Mouse (Mus musculus): ENCODE measurements around the gene Aqp3.

DNA sequence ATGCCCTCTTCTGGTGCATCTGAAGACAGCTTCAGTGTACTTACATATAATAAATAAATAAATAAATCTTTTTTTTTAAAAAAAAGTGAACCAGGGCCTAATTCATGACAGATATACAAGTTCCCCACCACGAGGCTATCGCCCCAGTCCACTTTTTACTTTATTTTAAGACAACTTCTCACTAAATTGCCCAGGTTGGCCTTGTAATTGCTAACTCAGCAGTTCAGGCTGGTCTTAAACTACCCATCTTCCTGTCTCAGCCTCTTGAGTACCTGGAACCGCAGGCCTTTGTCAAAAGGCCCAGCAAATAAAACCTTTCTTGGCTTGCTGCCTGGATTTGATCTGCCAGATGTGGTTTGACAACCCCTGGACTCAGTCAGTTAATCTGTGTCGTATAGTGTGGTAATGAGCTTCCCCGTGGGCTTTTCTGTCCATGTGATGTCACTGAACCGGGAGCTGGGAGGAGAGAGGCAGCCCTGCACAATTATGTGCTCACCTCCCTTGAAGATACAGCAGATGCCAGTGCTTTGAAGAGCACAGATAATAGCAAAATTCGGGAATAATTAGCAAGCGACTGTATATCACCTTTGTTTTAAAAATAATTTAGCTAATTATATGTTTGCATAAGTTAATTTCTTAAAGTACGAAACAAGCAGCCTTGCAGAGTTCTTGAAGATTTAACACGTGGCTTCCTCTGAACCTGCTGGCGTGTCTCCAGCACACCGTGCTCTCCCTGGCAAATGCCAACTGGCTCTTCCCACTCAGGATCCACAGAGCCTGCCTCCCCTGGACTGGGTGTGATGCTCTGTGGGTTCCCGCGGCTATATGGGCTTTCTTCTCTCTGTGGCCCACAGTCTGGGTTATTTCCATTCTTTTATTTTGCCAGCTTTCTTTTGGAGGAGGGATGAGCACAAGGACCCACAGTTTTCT is 26.2 kb downstream of the Aqp3 start:
- TF ChIP-seq POLR2A (IDR thresholded peaks at IDR 0.05; ENCODE audit: extremely low read depth, insufficient read depth, low read length) (no peak), CTCF (IDR thresholded peaks at IDR 0.05; ENCODE audit: low read depth, low read length) (no peak)

Measured in liver, adult 2 months (tissue).